Mouse (Mus musculus): ENCODE results near the gene Lpar5.
A peak's percentile ranks its signal among the peaks of the same experiment; 100 is the strongest.
"Not testable (repeated sequence)": the region's sequence is repeated elsewhere in the genome, so short reads cannot be mapped to it uniquely, and the experiment has no call there.

The Lpar5 gene

GRCm38 (mm10) chr6:125067571-125067995, at the start of gene Lpar5:
Lpar5 (plus strand) TSS chr6:125067920.
- DNase-seq (ENCODE audit: low read depth, low spot score): no peak

GRCm38 (mm10) chr6:125030532-125030931, 37.2 kb upstream of the Lpar5 start:
- peak; percentile 47 for DNase-seq (ENCODE audit: low read depth, low spot score)

GRCm38 (mm10) chr6:125031604-125032003, 36.1 kb upstream of the Lpar5 start:
- DNase-seq (ENCODE audit: low read depth, low spot score): no peak

GRCm38 (mm10) chr6:125038666-125039065, 29.1 kb upstream of the Lpar5 start:
- no peak for DNase-seq (ENCODE audit: low read depth, low spot score)

- DNase-seq (ENCODE audit: low read depth, low spot score): no peak
These were observed 28.6 kb upstream of the Lpar5 start for GRCm38 (mm10) chr6:125039131-125039530.

- DNase-seq (ENCODE audit: low read depth, low spot score): peak; percentile 100
These were observed 28.1 kb upstream of the Lpar5 start, which contains the start of gene Ing4 for GRCm38 (mm10) chr6:125039533-125040153. Ing4 (plus strand) TSS chr6:125039760.

- no peak for DNase-seq (ENCODE audit: low read depth, low spot score)
These were observed 27.5 kb upstream of the Lpar5 start for GRCm38 (mm10) chr6:125040221-125040620.

GRCm38 (mm10) chr6:125041047-125041446, 26.7 kb upstream of the Lpar5 start:
- DNase-seq (ENCODE audit: low read depth, low spot score): no peak

- no peak for DNase-seq (ENCODE audit: low read depth, low spot score)
These were observed 25.6 kb upstream of the Lpar5 start for GRCm38 (mm10) chr6:125042081-125042480.

GRCm38 (mm10) chr6:125046691-125047090, 21.0 kb upstream of the Lpar5 start:
- DNase-seq (ENCODE audit: low read depth, low spot score): peak; percentile 94

GRCm38 (mm10) chr6:125049678-125050077, 18.0 kb upstream of the Lpar5 start, which contains the start of gene Acrbp:
Acrbp (plus strand) TSS chr6:125049689.
- no peak for DNase-seq (ENCODE audit: low read depth, low spot score)

GRCm38 (mm10) chr6:125051237-125051636, 16.5 kb upstream of the Lpar5 start:
- DNase-seq (ENCODE audit: low read depth, low spot score): no peak

- DNase-seq (ENCODE audit: low read depth, low spot score): no peak
These were observed 6.2 kb upstream of the Lpar5 start for GRCm38 (mm10) chr6:125061493-125061892.

GRCm38 (mm10) chr6:125062511-125062910, 5.2 kb upstream of the Lpar5 start:
- no peak for DNase-seq (ENCODE audit: low read depth, low spot score)

GRCm38 (mm10) chr6:125063906-125064305, 3.8 kb upstream of the Lpar5 start:
- DNase-seq (ENCODE audit: low read depth, low spot score): no peak

GRCm38 (mm10) chr6:125065223-125065622, 2.5 kb upstream of the Lpar5 start:
- DNase-seq (ENCODE audit: low read depth, low spot score): not testable (repeated sequence)

GRCm38 (mm10) chr6:125071170-125071895, 3.6 kb downstream of the Lpar5 start:
- DNase-seq (ENCODE audit: low read depth, low spot score): no peak

GRCm38 (mm10) chr6:125071896-125072279, 4.2 kb downstream of the Lpar5 start:
- peak; percentile 91 for DNase-seq (ENCODE audit: low read depth, low spot score)

GRCm38 (mm10) chr6:125073825-125074224, 6.1 kb downstream of the Lpar5 start:
- no peak for DNase-seq (ENCODE audit: low read depth, low spot score)

GRCm38 (mm10) chr6:125081394-125081793, 13.7 kb downstream of the Lpar5 start:
- no peak for DNase-seq (ENCODE audit: low read depth, low spot score)

- peak; percentile 96 for DNase-seq (ENCODE audit: low read depth, low spot score)
These were observed 14.3 kb downstream of the Lpar5 start for GRCm38 (mm10) chr6:125081797-125082560.

- DNase-seq (ENCODE audit: low read depth, low spot score): no peak
These were observed 15.2 kb downstream of the Lpar5 start for GRCm38 (mm10) chr6:125082801-125083386.
